Mouse (Mus musculus): ENCODE measurements around the gene Vmn2r117. TPM values are rescaled to one million over a fixed set of nuclear protein-coding genes. Genes with fewer than 3 reads are reported as not detected.
"Not testable (repeated sequence)": the region's sequence is repeated elsewhere in the genome, so short reads cannot be mapped to it uniquely, and the experiment has no call there.

Vmn2r117 gene
- total RNA-seq (2021): not detected
- long read RNA-seq, experiment 1: 0 reads
- long read RNA-seq, experiment 2: 0 reads

- DNase-seq; intact Hi-C loops (cut with DNase I): not testable (repeated sequence)
Observed at GRCm38 (mm10) chr17:23479599-23479998, at the start of gene Vmn2r117. Vmn2r117 (minus strand) TSS chr17:23479699.

DNA sequence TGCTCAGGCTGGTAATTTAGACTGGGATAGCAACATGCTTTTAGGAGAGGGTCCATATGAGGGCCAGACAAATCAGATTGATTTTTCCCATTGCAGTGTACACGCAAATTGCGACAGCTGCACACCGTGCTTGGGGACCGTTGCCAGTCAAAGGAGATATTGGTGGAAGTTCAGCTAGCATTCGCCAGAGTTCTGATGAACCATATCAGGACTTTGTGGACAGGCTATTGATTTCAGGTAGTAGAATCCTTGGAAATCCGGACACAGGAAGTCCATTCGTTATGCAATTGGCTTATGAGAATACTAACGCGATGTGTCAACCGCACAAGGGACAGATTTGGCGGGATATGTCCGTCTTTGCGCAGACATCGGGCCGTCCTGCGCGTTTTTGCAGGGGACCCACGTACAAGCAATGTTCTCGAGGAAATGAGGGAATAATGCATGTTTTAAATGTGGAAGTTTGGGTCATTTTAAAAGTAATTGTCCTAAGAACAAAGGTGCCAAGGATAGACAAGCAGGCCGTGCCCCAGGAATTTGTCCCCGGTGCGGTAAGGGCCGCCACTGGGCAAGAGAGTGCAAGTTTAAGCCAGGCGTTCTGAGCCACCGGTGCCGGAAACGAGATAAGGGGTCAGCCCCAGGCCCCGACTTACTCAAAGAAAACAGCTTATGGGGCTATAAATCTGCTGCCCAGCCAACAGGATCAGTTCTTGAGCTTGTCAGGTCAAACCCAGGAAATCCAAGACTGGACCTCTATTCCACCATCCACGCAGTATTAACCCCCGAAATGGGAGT lies 43.6 kb upstream of the Vmn2r117 start:
- DNase-seq; intact Hi-C loops (cut with DNase I): not testable (repeated sequence)

- DNase-seq: no peak
- intact Hi-C loops (cut with DNase I): no loop called here
Observed at GRCm38 (mm10) chr17:23518701-23519423, 39.4 kb upstream of the Vmn2r117 start.

- DNase-seq: no peak
- intact Hi-C loops (cut with DNase I): loop anchor here (2.0 kb wide), 1 partner anchor 80 kb away; no protein-coding TSS in a partner anchor
Observed at GRCm38 (mm10) chr17:23433150-23433679, 46.3 kb downstream of the Vmn2r117 start.

Other genes with a start within 250 kb of the Vmn2r117 start
- not detected for gene Vmn2r114, start 167.2 kb downstream of the Vmn2r117 start, total RNA-seq (2021)
- not detected for gene Vmn2r115, start 136.0 kb downstream of the Vmn2r117 start, total RNA-seq (2021)
- not detected for gene Vmn2r116, start 95.1 kb downstream of the Vmn2r117 start, total RNA-seq (2021)
- gene Zfp213, start 84.5 kb upstream of the Vmn2r117 start, total RNA-seq (2021): 1 to 10 TPM; 1.8 TPM
- gene Zfp13, start 119.8 kb upstream of the Vmn2r117 start, total RNA-seq (2021): 1 to 10 TPM; 1.5 to 1.8 TPM
- gene Zscan10, start 121.2 kb upstream of the Vmn2r117 start, total RNA-seq (2021): not detected
- gene Mmp25, start 165.6 kb upstream of the Vmn2r117 start, total RNA-seq (2021): not detected
- gene Bicdl2, start 180.8 kb upstream of the Vmn2r117 start, total RNA-seq (2021): not detected
- 100 to 1,000 TPM; 125 TPM for gene Hcfc1r1, start 193.9 kb upstream of the Vmn2r117 start, total RNA-seq (2021)
- 1 to 10 TPM; 7.6 to 9.2 TPM for gene Thoc6, start 194.2 kb upstream of the Vmn2r117 start, total RNA-seq (2021)
- gene Tnfrsf12a, start 197.8 kb upstream of the Vmn2r117 start, total RNA-seq (2021): 10 to 100 TPM; 38.1 to 49.0 TPM
- gene Cldn6, start 199.6 kb upstream of the Vmn2r117 start, total RNA-seq (2021): not detected
- not detected for gene Cldn9, start 204.3 kb upstream of the Vmn2r117 start, total RNA-seq (2021)
- gene 1520401A03Rik, start 243.1 kb upstream of the Vmn2r117 start, total RNA-seq (2021): not detected
- under 1 TPM; 0.52 to 0.64 TPM for gene Pkmyt1, start 246.6 kb upstream of the Vmn2r117 start, total RNA-seq (2021)

All from gastrocnemius, postnatal 36 days (tissue).